Mouse (Mus musculus): ENCODE measurements around the gene Uaca. TPM values are rescaled to one million over a fixed set of nuclear protein-coding genes. Genes with fewer than 3 reads are reported as not detected.

Uaca gene
- total RNA-seq (2023): not detected

DNA sequence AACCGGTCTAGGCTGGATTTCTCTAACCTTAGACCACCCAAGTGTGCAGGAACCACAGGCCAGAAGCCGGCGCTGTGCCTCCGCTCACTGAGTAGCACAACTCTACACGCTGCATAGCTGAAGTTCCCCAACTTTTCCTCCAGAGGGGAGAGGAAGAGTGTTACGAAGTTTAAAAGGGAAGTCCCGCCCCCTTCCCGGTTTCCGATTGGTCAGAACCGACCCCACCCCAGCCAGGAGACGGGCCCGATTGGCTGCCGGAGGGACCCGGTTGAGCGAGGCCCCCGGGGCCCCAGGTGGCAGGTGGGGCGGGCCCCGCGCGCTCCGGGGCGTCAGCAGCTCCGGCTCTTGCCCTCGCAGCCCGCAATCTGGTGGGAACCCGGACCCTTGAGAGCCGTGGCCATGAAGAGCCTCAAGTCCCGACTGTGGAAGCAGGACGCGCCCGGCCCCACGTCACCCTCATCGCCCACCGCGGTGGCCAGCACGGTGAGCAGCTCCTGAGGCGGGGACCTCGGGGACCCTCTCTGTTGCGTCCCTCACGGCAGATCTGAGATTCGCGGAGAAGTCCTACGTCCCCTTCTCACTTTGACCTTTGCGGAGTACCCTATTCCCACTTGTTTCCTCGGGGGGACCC is at the start of gene Uaca:
Gene Uaca, plus strand, starts transcription at position 333 of the 631 bp plus-strand sequence.

Other genes with a start within 250 kb of the Uaca start
- 1 to 10 TPM; 3.8 to 4.6 TPM for gene Lrrc49, start 106.4 kb upstream of the Uaca start, total RNA-seq (2023)
- gene Larp6, start 81.6 kb upstream of the Uaca start, total RNA-seq (2023): not detected

All from monocyte, adult 59 days (primary cell).